Mouse (Mus musculus): ENCODE measurements around the gene Anp32e. TPM values are rescaled to one million over a fixed set of nuclear protein-coding genes. Genes with fewer than 3 reads are reported as not detected.

Gene Anp32e
- 107 TPM for polyA plus RNA-seq (2014; fragmentation: Illumina TruSeq; extraction: RNeasy Lipid Tissue Mini Kit (QIAGEN cat#74804); ENCODE audit: low replicate concordance)

DNA sequence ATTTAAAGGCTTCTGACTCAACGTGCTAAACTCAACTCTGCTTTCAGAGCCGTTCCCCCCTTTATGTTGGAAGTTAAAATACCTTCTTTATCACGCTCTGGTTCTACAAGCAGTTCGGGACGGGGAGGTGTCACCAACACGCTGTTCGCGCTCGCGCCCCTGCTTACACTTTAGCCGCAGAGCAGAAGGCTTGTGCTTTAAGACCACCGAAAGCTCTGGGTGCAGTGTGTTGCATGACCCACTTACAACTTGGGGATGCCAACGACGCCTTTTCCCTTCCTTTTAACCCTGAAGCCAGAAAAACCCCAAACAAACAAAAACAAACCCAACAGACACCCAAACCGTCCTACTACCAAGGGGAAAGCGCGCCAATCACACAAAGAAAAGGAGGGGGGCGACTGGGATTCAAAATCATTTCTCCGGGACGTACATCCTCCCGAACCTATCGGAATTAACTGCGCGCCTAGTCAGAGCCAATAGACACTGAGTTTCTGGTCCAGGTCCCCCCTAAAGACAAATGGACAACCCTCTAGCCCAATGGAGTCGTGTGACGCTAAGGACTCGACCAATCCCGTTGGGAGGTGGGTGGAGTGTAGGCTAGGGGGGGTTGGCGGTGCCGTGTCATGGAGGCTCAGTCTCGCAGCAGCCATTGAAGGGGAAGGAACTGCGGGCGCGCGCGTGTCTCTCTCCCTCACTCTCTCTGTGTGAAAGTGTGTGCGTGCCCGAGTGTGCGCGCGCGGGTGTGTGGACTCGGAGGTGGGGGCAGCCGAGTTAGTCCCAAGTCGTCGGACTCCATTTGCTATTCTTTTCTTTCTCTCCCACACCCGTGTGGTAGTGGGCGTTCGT is at the start of gene Anp32e:
Gene Anp32e, plus strand, starts transcription at position 589 of the 846 bp plus-strand sequence.

DNA sequence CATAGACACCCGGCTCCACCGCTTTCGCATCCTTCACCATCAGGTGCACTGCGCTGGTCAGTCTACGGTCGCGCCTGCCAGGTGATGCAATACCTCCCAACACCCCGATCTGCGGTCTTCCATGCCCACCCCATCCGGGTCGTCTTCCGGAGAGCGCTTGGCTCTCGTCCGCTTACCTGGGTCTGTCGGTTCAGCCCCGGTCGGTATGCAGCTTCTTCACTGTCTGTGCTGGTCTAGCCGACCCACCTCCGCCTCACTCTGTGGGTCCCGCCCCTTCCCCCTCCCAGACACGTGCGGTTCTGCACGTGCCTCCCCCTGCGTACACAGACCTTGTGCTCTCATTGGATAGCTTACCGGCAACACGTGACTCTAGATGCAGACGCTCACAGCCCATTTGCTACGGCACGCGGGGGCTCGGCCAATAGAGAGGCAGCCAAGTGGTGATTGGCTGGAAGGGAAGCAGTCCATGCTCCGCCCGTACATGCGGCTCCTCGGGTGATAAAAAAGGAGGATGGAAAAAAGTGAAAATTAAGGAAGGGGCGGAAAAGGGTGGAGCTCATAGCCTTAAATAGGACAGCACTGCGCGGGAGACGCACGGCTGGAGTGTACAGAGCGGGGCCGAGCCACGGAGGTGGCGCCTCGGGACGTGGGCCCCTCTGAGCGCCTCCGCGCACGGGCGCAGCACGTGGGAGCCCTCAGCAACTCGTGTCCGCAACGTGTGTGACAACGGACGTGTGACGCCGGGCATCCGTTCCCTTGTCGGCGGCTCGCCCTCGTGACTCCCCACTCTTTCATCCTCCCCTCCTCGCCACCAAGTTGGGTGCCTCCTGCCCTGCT is 46.8 kb upstream of the Anp32e start, which contains the start of gene Ciart:
Gene Ciart, minus strand, starts transcription at position 273 of the 837 bp plus-strand sequence.

DNA sequence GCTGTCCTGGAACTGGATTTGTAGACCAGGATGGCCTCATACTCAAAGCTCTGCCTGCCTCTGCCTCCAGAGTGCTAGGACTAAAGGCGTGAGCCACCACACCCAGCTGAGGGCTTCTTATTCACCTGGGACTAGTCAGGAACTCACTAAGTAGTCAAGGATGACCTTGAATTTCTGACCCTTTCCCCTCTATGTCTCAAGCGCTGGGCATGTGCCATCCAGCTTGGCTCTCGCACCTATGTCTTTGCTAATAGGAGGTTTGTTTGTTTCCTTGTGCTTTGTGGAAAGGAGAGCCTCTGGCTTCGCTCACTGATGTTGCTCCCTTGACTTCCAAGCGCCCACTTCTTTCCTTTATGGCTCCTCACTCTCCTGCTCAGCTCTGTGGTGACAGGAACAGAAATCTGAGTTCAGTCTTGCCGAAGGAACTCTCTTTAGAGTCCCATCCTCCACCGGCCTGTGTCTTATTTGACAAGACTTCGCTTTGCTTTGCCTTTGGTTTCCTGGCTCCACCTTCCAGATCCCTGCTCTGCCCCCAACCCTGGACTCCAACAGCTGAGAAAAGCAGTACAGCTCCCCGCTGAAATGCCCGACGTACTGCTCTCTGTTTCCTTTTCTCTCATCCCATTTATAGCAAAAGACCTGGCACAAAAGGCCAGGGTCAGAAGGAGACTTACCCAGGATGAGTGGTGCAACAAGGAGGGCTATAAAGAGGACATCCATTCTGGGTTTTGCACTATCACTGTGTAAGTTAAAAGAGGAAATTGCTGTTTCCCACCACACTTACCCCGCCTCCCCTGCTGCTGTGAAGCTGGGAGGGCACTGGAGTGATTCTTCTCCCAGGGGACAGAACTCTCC is 37.6 kb upstream of the Anp32e start, which contains the start of gene BC028528:
Gene BC028528, minus strand, starts transcription at position 795 of the 855 bp plus-strand sequence.

DNA sequence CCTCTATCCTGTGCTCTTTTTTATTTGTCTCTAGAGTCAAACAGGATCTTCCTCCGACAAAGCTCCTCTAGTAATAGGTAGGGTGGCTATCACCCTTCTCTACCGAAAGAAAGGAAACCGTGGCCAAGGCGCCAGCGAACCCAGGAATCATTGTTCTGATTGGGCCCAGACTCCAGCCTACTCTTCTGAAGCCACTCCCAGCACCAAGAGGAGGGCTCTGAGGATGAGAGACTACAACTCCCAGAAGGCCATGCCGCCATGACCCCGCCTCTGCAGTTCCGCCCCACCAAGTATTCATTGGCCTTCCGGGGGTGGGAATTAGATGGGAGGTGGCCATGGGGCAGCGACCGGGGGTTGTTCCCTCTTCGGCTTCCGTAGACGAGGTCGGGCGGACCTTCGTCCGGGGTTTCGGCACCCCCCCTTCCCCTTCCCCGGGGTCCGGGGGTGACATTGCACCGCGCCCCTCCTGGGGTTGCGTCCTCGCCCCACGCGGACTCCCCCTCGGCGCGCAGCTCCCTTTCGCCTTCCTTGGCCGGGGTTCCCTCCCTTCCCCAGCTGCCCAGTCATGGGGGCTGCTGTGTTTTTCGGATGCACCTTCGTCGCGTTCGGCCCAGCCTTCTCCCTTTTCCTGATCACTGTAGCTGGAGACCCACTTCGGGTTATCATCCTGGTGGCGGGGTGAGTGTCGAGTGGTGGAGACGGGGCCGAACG is 35.3 kb upstream of the Anp32e start, which contains the start of gene Aph1a:
Gene Aph1a, plus strand, starts transcription at position 364 of the 711 bp plus-strand sequence.

DNA sequence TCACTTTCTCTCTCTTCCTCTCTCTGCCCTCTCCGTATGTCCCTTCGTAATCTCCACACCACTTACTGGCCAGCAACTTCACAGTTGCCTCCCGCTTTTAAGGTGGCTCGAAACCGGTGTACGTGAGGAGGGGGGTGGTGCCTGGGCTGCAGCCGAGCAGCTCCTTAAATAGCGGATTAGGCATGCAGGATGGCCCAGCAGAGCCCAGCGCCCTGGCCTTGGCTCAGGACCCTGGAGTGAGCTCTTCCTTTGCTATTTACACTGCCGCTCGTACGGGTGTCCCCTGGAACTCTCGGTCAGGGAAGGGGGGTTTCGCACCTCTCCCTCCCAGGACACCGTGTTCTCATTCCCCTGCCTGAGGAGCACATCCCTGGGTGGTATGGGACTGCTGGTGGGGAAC is 24.5 kb upstream of the Anp32e start, which contains the start of gene Car14:
Gene Car14, minus strand, starts transcription at position 124 of the 400 bp plus-strand sequence.

DNA sequence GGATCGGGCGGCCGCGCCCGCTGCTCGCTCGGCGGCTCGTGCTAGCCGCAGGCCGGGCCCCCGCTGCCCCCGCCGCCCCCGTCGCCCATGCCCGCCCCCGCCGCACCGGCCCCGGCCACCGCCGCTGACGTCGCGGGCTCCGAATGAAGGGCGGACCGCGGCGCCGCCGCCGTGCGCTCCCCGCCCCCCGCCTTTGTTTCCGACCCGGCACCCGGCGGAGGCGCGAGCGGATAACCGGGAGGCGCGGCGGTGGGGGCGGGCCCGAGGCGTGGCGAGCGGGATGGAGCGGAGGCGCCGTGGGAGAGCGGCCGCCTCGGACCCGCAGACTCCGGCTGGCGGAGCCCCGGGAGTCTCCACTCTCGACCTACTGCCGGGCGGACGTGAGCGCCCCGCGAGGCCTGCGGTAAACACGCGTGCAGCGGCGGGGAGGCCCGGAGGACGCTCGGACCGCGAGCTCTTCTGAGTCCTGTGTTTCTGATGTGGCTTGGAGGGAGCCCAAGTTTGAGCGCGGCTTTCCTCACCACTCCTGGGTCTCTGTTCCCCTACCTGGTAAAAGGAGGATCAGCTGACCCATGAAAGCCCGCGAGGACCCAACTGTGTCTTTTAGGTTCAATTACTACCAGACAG is 66.9 kb downstream of the Anp32e start, which contains the start of gene Plekho1:
Gene Plekho1, minus strand, starts transcription at position 200 of the 627 bp plus-strand sequence.

Other genes with a start within 250 kb of the Anp32e start
- 0.37 TPM for gene Adamtsl4, start 241.3 kb upstream of the Anp32e start, polyA plus RNA-seq (2014; fragmentation: Illumina TruSeq; extraction: RNeasy Lipid Tissue Mini Kit (QIAGEN cat#74804); ENCODE audit: low replicate concordance)
- gene Ecm1, start 189.7 kb upstream of the Anp32e start, polyA plus RNA-seq (2014; fragmentation: Illumina TruSeq; extraction: RNeasy Lipid Tissue Mini Kit (QIAGEN cat#74804); ENCODE audit: low replicate concordance) = 1.4 TPM
- 8.5 TPM for gene Tars2, start 169.0 kb upstream of the Anp32e start, polyA plus RNA-seq (2014; fragmentation: Illumina TruSeq; extraction: RNeasy Lipid Tissue Mini Kit (QIAGEN cat#74804); ENCODE audit: low replicate concordance)
- 36.2 TPM for gene Rprd2, start 110.4 kb upstream of the Anp32e start, polyA plus RNA-seq (2014; fragmentation: Illumina TruSeq; extraction: RNeasy Lipid Tissue Mini Kit (QIAGEN cat#74804); ENCODE audit: low replicate concordance)
- 28.4 TPM for gene Prpf3, start 73.4 kb upstream of the Anp32e start, polyA plus RNA-seq (2014; fragmentation: Illumina TruSeq; extraction: RNeasy Lipid Tissue Mini Kit (QIAGEN cat#74804); ENCODE audit: low replicate concordance)
- gene Mrps21, start 57.7 kb upstream of the Anp32e start, polyA plus RNA-seq (2014; fragmentation: Illumina TruSeq; extraction: RNeasy Lipid Tissue Mini Kit (QIAGEN cat#74804); ENCODE audit: low replicate concordance) = 2.5 TPM
- gene Ciart, start 47.0 kb upstream of the Anp32e start, polyA plus RNA-seq (2014; fragmentation: Illumina TruSeq; extraction: RNeasy Lipid Tissue Mini Kit (QIAGEN cat#74804); ENCODE audit: low replicate concordance) = not detected
- gene BC028528, start 37.2 kb upstream of the Anp32e start, polyA plus RNA-seq (2014; fragmentation: Illumina TruSeq; extraction: RNeasy Lipid Tissue Mini Kit (QIAGEN cat#74804); ENCODE audit: low replicate concordance) = 26.2 TPM
- gene Aph1a, start 35.3 kb upstream of the Anp32e start, polyA plus RNA-seq (2014; fragmentation: Illumina TruSeq; extraction: RNeasy Lipid Tissue Mini Kit (QIAGEN cat#74804); ENCODE audit: low replicate concordance) = 31.0 TPM
- 1.6 TPM for gene Car14, start 24.6 kb upstream of the Anp32e start, polyA plus RNA-seq (2014; fragmentation: Illumina TruSeq; extraction: RNeasy Lipid Tissue Mini Kit (QIAGEN cat#74804); ENCODE audit: low replicate concordance)
- 2.0 TPM for gene Plekho1, start 66.8 kb downstream of the Anp32e start, polyA plus RNA-seq (2014; fragmentation: Illumina TruSeq; extraction: RNeasy Lipid Tissue Mini Kit (QIAGEN cat#74804); ENCODE audit: low replicate concordance)
- gene Vps45, start 129.2 kb downstream of the Anp32e start, polyA plus RNA-seq (2014; fragmentation: Illumina TruSeq; extraction: RNeasy Lipid Tissue Mini Kit (QIAGEN cat#74804); ENCODE audit: low replicate concordance) = 43.1 TPM
- gene Otud7b, start 175.3 kb downstream of the Anp32e start, polyA plus RNA-seq (2014; fragmentation: Illumina TruSeq; extraction: RNeasy Lipid Tissue Mini Kit (QIAGEN cat#74804); ENCODE audit: low replicate concordance) = 18.3 TPM
- 8.0 TPM for gene Mtmr11, start 232.8 kb downstream of the Anp32e start, polyA plus RNA-seq (2014; fragmentation: Illumina TruSeq; extraction: RNeasy Lipid Tissue Mini Kit (QIAGEN cat#74804); ENCODE audit: low replicate concordance)
- 9.9 TPM for gene Sf3b4, start 243.1 kb downstream of the Anp32e start, polyA plus RNA-seq (2014; fragmentation: Illumina TruSeq; extraction: RNeasy Lipid Tissue Mini Kit (QIAGEN cat#74804); ENCODE audit: low replicate concordance)

All from small intestine, adult 10 weeks (tissue).